Mouse (Mus musculus) lung, postnatal 10 days (tissue): Measurements from ENCODE around the gene Mrpl34.
"Not testable (repeated sequence)": the region's sequence is repeated elsewhere in the genome, so short reads cannot be mapped to it uniquely, and the experiment has no call there.

ENCODE experiments used
- DNase-seq: peaks from one replicate; pipeline ENCODE4 v3.0.0; 2021

The Mrpl34 gene

DNA sequence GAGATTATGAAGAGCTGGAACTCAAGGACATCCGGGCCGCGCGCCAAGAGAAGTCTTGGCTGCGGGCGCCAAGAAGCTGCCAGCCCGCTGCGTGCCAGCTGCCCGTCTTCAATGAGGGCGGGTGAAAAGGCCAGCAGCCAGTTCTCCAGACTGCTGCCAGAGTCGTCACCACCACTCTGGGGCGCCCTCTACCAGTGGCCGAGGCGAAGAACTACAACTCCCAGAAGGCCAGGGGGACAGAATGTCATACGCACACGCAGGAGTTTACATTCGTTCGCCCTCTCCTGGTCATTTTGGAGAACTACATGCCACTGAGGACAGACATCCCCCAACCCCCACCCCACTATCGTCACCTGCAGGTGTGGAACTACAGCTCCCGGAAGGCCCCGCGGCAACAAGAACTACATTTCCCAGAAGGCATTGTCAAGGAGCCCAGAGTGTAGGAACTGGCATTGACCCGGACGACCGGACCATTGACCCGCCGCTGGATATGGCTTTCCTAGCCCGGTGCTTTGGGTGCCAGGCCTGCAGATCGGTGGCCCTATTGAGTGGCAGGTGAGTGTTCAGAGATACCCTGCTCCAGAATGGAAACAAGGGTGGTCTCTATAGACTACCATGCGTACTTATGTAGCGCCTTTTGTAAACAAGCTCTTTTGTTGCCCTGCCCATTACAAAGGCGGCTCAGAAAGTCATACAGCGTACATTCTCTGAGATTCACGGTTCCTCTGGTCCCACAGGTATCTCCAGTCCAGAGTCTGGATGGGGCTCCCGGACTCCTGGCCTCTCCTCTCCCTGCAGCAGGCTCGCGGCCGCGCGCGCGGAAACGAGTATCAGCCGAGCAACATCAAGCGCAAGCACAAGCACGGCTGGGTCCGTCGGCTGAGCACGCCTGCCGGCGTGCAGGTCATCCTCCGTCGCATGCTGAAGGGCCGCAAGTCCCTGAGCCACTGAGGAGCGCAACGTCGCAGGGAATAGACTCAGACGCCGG lies at the start of gene Mrpl34:
Gene Mrpl34 (plus strand): TSS at position 447 of the 988 bp plus-strand sequence.
- DNase-seq = peak; percentile 100

- DNase-seq = no peak
Observed at GRCm38 (mm10) chr8:71422121-71422520, 42.6 kb upstream of the Mrpl34 start.

GRCm38 (mm10) chr8:71432935-71433334 lies 31.8 kb upstream of the Mrpl34 start:
- DNase-seq = not testable (repeated sequence)

GRCm38 (mm10) chr8:71437041-71437440 lies 27.7 kb upstream of the Mrpl34 start:
- no peak for DNase-seq

- peak; percentile 74 for DNase-seq
Observed at GRCm38 (mm10) chr8:71441404-71441803, 23.4 kb upstream of the Mrpl34 start.

DNA sequence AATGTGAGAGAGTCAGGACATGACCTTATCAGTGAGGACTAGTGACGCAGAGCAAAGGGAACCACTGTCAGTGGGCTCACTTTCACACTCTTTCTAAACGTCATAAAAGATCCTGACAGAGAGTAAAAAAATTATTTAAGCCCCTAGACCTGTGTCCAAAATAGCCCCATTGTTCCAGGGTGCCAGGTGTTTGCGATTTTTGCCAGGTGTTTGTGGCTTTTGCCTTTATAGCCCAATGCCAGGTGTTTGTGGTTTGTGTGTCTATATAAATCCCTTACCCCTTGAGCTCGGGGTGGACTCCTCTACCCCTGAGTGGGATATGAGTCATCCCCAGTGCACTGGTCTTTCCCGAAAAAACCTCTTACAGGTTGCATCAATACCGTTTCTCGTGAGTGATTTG lies 19.7 kb upstream of the Mrpl34 start:
- DNase-seq = no peak

- DNase-seq = no peak
Observed at GRCm38 (mm10) chr8:71451337-71451736, 13.4 kb upstream of the Mrpl34 start.

DNA sequence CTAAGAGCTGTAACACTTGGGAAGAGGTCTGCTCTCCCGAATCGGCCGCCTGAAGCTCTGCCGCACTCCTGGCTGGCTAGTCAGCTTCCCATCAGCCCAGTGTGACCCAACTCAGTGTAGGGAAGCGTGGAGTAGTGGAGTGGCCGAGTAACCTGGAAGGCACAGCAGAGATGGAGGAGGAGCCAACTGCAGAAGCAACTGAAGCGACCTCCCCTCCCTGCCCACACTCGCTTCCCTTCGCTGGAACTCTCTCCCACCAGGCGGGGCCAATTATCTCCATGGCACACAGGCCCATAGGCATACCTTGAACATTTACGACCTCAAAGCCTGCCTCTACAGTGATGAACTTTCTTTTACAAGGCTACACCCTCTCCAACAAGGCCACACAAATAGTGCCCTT lies 13.0 kb upstream of the Mrpl34 start:
- DNase-seq = no peak

- no peak for DNase-seq
Observed at GRCm38 (mm10) chr8:71452669-71453068, 12.1 kb upstream of the Mrpl34 start.

DNA sequence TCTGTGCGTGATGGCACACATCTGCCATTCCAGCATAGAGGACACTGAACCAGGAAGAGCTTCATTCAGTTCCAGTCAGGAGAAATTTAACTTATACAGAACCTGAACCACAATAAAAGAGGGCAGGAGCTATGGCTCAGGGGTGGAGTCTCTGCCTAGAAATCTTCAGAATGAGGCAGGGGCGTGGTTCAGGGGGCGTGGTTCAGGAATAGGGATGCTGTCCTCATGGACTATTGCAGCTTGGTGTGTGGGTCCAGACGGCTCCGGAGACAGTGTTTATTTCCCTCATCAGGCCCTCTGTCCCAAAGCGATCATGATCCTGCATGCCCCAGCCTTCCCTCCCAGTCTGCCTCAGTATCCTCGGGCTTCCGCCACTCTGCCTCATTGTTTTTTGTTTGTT lies 10.1 kb upstream of the Mrpl34 start:
- DNase-seq = no peak

DNA sequence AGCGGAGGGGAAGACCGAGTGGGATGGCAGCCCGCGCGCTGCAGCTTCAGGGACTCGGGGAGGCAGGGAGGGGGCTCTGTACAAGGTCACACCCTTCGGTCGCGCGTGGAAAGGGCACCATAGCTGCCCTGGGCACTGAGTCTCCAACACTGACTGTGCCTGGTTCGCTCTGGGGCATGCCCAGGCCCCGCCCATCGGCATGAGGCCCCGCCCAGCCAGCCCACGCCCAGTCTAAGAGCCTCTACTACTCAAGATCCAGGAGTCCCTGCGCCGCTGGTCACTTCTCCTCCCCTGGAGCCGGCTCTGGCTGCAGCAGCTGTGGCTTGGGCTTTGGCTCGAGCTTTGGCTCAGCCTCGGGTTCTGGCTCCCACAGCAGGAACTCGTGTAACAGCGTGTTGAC lies 7.9 kb upstream of the Mrpl34 start:
- no peak for DNase-seq

DNA sequence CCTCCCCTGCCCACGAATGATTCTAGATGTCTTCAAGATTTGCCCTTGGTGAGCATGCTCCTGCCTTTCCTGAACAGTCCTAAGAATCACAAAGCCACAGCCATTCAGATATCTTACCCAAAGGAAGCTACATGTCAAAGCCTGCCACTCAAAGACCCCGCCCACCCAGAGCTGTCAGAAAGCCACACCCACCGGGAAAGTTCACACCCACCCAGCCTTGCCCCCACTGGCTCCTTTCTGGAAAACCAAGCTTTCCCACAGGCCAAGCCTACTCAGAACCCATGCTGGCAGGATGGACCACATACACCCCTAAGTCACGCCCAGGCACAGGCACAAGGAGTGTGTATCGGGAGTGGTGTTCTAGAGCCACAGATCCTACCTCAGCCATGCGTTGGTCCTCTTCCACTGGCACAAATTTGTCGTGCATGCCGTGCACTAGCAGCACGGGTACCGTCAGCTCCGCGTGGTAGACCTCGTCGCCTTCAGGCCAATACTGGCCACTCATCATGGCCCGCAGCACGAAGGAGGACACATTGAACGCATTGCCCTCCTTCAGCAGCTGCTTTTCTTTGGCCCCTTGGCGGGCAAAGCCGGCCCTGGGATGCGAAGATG lies 7.0 kb upstream of the Mrpl34 start:
- no peak for DNase-seq

- DNase-seq = no peak
Observed at GRCm38 (mm10) chr8:71460716-71461115, 4.0 kb upstream of the Mrpl34 start.

GRCm38 (mm10) chr8:71461152-71461840 lies 3.5 kb upstream of the Mrpl34 start:
- DNase-seq = no peak

GRCm38 (mm10) chr8:71462191-71462590 lies 2.6 kb upstream of the Mrpl34 start:
- DNase-seq = no peak

GRCm38 (mm10) chr8:71462786-71463185 lies 2.0 kb upstream of the Mrpl34 start:
- DNase-seq = peak; percentile 68

DNA sequence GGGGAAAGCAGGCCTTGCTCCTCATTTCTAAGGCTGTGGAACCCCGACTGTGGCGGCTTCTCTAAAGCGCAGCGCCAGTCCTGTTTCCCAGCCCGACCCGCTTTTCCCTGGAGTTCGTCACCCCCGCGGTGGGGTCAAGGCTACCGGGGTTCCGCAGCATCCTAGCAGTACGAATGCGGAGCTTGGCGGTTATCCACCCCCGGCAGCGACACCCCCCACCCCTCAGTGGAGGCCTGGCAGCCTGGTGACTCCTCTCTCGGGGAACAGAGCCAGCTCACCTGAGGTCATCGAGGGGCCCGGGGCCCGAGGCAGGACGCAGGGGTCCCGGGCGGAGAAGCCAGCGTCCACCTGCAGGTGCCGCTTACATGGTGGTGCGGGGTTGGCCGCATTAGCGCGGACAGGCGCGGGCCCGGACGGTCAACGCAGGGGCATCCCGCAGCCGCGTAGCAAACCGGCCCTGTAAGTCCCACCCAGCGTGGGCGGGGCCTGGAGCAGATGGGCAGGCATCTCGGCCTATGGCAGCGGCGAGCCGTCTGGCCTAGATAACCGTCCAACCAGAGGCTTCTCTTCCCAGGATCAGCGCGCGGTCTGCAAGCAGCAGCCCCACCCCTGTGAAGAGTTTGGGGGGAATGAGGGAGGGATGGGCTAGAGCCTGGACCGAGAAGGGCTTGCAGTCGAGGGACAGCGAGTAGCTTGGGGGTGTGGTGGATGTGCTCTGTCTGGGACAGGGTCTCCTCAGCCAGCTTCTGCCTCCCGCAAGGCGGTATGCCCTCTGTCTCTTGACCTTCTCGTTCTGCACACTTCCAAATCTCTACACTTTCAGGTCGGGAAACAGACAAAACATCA lies 1.3 kb upstream of the Mrpl34 start, which contains the start of gene Abhd8:
Gene Abhd8 (minus strand): TSS at position 468 of the 846 bp plus-strand sequence.
- DNase-seq = peak; percentile 98

- no peak for DNase-seq
Observed at GRCm38 (mm10) chr8:71465733-71466132, 974 bp downstream of the Mrpl34 start.

GRCm38 (mm10) chr8:71466198-71466597 lies 1.4 kb downstream of the Mrpl34 start:
- no peak for DNase-seq

GRCm38 (mm10) chr8:71467201-71467600 lies 2.4 kb downstream of the Mrpl34 start:
- DNase-seq = no peak

DNA sequence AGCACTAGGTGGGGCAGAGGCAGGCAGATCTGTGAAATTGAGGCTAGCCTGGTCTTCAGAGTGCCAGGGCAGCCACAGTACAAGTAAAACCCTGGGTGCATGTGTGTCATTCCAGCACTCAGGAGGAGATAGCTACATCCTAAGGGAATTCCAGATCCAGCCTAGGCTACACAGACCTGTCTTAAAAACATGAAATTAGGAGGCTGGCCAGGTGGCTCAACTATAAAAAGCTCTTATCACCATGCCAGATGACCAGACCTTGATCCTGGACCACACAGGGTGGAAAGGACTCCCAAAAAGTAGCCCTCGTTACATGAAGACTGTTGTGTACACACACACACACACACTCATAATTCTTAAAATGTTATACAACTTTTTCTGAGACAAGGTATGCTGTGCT lies 3.2 kb downstream of the Mrpl34 start:
- DNase-seq = no peak

DNA sequence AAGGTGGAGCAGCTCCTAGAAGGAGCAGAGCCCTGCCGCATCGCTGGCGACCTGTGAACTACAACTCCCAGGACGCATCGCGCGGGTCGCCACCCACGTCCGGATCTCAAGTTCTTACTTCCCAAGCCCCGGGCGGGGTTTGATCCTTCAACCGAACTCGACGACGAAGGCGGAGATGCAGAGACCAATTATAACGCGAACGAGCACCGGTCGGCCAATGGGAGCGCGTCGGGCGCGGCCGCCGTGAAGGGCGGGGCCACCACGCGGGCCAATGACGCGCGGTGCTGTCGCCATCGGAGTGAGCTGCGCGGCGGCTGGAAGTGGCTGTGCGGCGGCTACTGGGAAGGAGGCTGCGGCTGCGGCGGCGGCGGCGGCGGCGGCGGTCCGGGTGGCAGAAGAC lies 4.2 kb downstream of the Mrpl34 start, which contains the start of gene Dda1:
Gene Dda1 (plus strand): TSS at position 284 of the 400 bp plus-strand sequence.
- peak; percentile 99 for DNase-seq
